In the genomic region with DNA sequence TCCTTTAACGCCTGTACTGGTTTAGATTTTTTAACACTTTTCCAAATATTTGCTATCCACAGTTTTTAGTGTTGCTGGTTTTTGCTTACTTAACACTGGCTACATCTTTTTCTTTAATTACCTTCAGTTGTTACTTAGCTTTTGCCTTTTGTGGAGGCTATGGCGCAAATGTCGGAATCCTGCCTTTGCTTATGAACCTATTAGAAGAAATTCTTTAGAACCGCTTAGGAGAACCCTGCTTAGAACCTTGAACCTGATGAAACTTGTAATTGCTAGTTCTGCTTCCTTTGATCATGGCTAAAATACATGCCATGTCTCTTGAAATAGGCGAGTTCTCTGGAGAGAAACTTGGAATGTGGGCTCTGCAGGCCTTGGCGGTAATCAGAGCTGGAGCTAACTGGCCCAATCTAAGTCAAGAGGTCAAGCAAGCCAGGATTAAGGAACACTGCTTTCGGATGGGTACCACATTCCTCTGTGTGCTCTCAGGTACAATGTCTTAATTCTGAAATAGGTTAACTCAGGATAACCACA, we compare ENCODE assay signal across 8 mouse cellular contexts. TPM values are rescaled to one million over a fixed set of nuclear protein-coding genes. Genes with fewer than 3 reads are reported as not detected.
DNase-seq lines count a peak whose midpoint lies in the region; ATAC-seq lines count a peak whose summit lies in the region.

No protein-coding gene starts in this region.

- peaks cover 28% of the 10 kb centered on the region for H3K4me1 ChIP-seq in forebrain, embryonic 12.5 days
- H3K4me1 ChIP-seq in liver, embryonic 12.5 days = peaks cover 52% of the 10 kb centered on the region

- no peaks in the 10 kb centered on the region for H3K27me3 ChIP-seq in forebrain, embryonic 12.5 days
- no peaks in the 10 kb centered on the region for H3K27me3 ChIP-seq in liver, embryonic 12.5 days (replicated peaks)

- WGBS in forebrain, embryonic 12.5 days = 1% methylated on average over 7 of the region's 7 CpGs
- WGBS in liver, embryonic 12.5 days (ENCODE audit: insufficient replicate concordance) = 7% methylated on average over 7 of the region's 7 CpGs

- H3K36me3 ChIP-seq in forebrain, embryonic 12.5 days (replicated peaks) = no peaks in the 10 kb centered on the region
- H3K36me3 ChIP-seq in liver, embryonic 12.5 days = no peaks in the 10 kb centered on the region

- H3K4me3 ChIP-seq in forebrain, embryonic 12.5 days (replicated peaks) = peak overlapping the region; percentile 47
- peak overlapping the region; percentile 63 for H3K4me3 ChIP-seq in liver, embryonic 12.5 days

- no peaks in the 10 kb centered on the region for H3K9me3 ChIP-seq in forebrain, embryonic 12.5 days
- H3K9me3 ChIP-seq in liver, embryonic 12.5 days (replicated peaks) = no peaks in the 10 kb centered on the region

- H3K27ac ChIP-seq in forebrain, embryonic 12.5 days = peak overlapping the region; percentile 94
- peak overlapping the region; percentile 96 for H3K27ac ChIP-seq in liver, embryonic 12.5 days

- peak overlapping the region; percentile 74 for H3K9ac ChIP-seq in forebrain, embryonic 12.5 days
- peak overlapping the region; percentile 90 for H3K9ac ChIP-seq in liver, embryonic 12.5 days

- no peak for ATAC-seq in forebrain, embryonic 12.5 days (ENCODE audit: low FRiP score)
- ATAC-seq in liver, embryonic 12.5 days = no peak
- ATAC-seq in megakaryocyte progenitor cell, adult 5-6 weeks (replicated peaks; ENCODE audit: poor library complexity) = no peak

- peak; percentile 24 for DNase-seq in thymus, postnatal 0 days (ENCODE audit: low spot score)
- DNase-seq in thymus, postnatal 4 days = no peak
- no peak for DNase-seq in kidney, adult 11 months
- DNase-seq in frontal cortex, postnatal 14 days (ENCODE audit: low spot score in 2 of 2) = no peak
- no peak for DNase-seq in urinary bladder, postnatal 10 days (ENCODE audit: low spot score)

- peak overlapping the region; percentile 67 for H3K4me2 ChIP-seq in forebrain, embryonic 12.5 days
- peak overlapping the region; percentile 79 for H3K4me2 ChIP-seq in liver, embryonic 12.5 days

RNA-seq across cellular contexts. Expression of gene Hist1h3d, which starts 0.9 kb away (rescaled TPM):
- polyA plus RNA-seq in thymus, postnatal 0 days (2015; fragmentation: Nextera tagmentation; extraction: Ambion mirVana) = 9.4 and 13.3 TPM in 2 replicates
- polyA plus RNA-seq in forebrain, embryonic 12.5 days (2016; fragmentation: Nextera tagmentation; extraction: Ambion mirVana) = 5.8 and 6.6 TPM in 2 replicates
- polyA plus RNA-seq in liver, embryonic 12.5 days (2016; fragmentation: Nextera tagmentation; extraction: Ambion mirVana) = 5.3 and 6.2 TPM in 2 replicates
- 105 and 131 TPM in 2 replicates for total RNA-seq in megakaryocyte progenitor cell, adult 5-6 weeks (2015)
- total RNA-seq in megakaryocyte progenitor cell, adult 5-6 weeks (2017) = 118 and 137 TPM in 2 replicates

RNA-seq across cellular contexts. Expression of gene Hist1h2ad, which starts 2.2 kb away (rescaled TPM):
- 7.2 and 11.3 TPM in 2 replicates for polyA plus RNA-seq in thymus, postnatal 0 days (2015; fragmentation: Nextera tagmentation; extraction: Ambion mirVana)
- 1.3 and 3.7 TPM in 2 replicates for polyA plus RNA-seq in forebrain, embryonic 12.5 days (2016; fragmentation: Nextera tagmentation; extraction: Ambion mirVana)
- 1.2 and 3.1 TPM in 2 replicates for polyA plus RNA-seq in liver, embryonic 12.5 days (2016; fragmentation: Nextera tagmentation; extraction: Ambion mirVana)
- total RNA-seq in megakaryocyte progenitor cell, adult 5-6 weeks (2015) = 1.9 and 3.4 TPM in 2 replicates
- total RNA-seq in megakaryocyte progenitor cell, adult 5-6 weeks (2017) = 229 and 1,060 TPM in 2 replicates

RNA-seq across cellular contexts. Expression of gene Hist1h2bf, which starts 2.4 kb away (rescaled TPM):
- 22.7 and 39.0 TPM in 2 replicates for polyA plus RNA-seq in thymus, postnatal 0 days (2015; fragmentation: Nextera tagmentation; extraction: Ambion mirVana)
- 7.2 and 9.5 TPM in 2 replicates for polyA plus RNA-seq in forebrain, embryonic 12.5 days (2016; fragmentation: Nextera tagmentation; extraction: Ambion mirVana)
- 7.1 and 9.9 TPM in 2 replicates for polyA plus RNA-seq in liver, embryonic 12.5 days (2016; fragmentation: Nextera tagmentation; extraction: Ambion mirVana)
- total RNA-seq in megakaryocyte progenitor cell, adult 5-6 weeks (2015) = 321 and 327 TPM in 2 replicates
- total RNA-seq in megakaryocyte progenitor cell, adult 5-6 weeks (2017) = 466 and 575 TPM in 2 replicates

RNA-seq across cellular contexts. Expression of gene Hist1h4d, which starts 5.0 kb away (rescaled TPM):
- 273 and 292 TPM in 2 replicates for polyA plus RNA-seq in thymus, postnatal 0 days (2015; fragmentation: Nextera tagmentation; extraction: Ambion mirVana)
- 137 and 142 TPM in 2 replicates for polyA plus RNA-seq in forebrain, embryonic 12.5 days (2016; fragmentation: Nextera tagmentation; extraction: Ambion mirVana)
- 128 and 134 TPM in 2 replicates for polyA plus RNA-seq in liver, embryonic 12.5 days (2016; fragmentation: Nextera tagmentation; extraction: Ambion mirVana)
- 492 and 526 TPM in 2 replicates for total RNA-seq in megakaryocyte progenitor cell, adult 5-6 weeks (2015)
- 951 and 1,054 TPM in 2 replicates for total RNA-seq in megakaryocyte progenitor cell, adult 5-6 weeks (2017)

RNA-seq across cellular contexts. Expression of gene Hist1h2bg, which starts 5.2 kb away (rescaled TPM):
- 32.3 and 46.0 TPM in 2 replicates for polyA plus RNA-seq in thymus, postnatal 0 days (2015; fragmentation: Nextera tagmentation; extraction: Ambion mirVana)
- polyA plus RNA-seq in forebrain, embryonic 12.5 days (2016; fragmentation: Nextera tagmentation; extraction: Ambion mirVana) = 8.9 and 11.4 TPM in 2 replicates
- 10.7 and 14.4 TPM in 2 replicates for polyA plus RNA-seq in liver, embryonic 12.5 days (2016; fragmentation: Nextera tagmentation; extraction: Ambion mirVana)
- 285 and 322 TPM in 2 replicates for total RNA-seq in megakaryocyte progenitor cell, adult 5-6 weeks (2015)
- total RNA-seq in megakaryocyte progenitor cell, adult 5-6 weeks (2017) = 1,174 and 1,244 TPM in 2 replicates
